Mouse (Mus musculus): Measurements from ENCODE around the gene Lsamp.

Lsamp gene

DNA sequence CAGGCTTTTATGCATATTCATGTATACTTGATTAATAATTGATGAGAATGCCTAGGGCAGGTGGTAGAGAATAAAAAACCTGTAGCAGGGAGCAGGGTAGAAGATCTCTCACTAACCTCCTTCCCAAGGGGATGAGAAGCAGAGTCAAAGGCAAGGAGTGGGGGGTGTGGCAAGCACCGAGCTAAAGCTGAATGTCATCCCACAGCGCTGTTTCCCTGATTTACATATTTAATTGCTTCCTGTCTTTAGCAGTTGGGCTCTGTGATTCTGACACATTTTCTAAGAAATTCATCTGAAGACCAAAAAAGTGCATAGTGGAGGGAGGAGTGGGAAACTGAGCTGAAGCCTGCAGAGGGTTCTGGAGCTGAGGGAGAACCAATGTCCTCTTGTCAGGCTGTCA is 708.1 kb downstream of the Lsamp start:
- CTCF ChIA-PET = no interaction called here

DNA sequence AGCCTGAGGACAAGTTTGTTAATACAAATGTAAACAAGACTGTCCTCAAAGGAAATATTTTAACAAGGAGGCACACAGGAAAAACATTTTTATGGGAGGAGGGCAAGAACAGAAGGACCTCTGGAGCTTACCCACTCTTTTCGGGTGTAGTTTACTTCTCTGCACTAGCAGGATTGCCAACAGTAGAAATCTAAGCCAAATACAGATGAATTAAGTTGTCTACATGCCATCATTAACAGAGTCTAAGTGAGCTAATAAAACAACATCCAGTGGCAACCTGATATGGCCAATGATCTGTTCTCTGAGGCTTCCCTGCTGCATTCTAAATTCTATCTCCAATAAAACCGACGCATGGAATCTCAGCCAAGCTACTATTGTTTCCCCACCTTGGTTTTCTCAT is 713.1 kb downstream of the Lsamp start:
- CTCF ChIA-PET = no interaction called here

DNA sequence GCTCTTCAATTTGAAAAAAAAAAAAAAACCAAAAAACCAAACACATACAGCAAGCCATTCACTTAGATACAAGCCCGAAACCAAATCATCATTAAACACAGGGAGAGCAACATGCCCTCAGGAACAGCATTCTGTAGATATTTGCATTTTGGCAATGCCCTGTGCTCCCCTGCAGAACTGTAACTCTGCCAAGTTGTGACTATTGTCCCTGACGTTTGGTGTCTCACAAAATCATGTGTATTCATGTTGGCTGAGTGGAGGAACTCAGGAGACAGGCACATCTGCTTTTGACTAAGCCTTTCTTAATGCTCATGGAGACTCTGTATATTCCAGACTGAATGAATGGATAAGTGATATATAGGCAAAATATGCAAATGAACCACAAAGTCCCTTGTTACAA is 724.4 kb downstream of the Lsamp start:
- CTCF ChIA-PET = interaction anchor here (0.6 kb wide), 1 partner anchor 538 kb away, joined by 3 read pairs; no protein-coding TSS in a partner anchor

DNA sequence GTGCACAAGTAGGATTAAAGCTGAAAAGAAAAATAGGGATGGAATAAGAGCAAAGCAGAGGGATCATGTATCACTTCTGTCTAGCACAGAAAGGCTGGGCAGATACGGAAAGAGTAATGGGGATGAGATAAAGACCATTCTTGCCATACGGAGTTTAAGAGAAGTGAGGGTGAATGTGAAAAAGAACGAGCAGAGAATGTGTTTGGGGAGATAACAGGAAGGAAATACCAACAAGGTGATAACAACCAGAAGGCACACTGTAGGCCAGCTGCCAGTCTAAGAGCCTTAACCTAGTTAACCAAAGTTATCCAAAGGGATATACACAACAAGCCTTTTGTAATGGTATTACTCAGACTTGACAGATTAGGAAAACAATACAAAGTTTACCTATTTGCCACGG is 725.4 kb downstream of the Lsamp start:
- CTCF ChIA-PET = no interaction called here

DNA sequence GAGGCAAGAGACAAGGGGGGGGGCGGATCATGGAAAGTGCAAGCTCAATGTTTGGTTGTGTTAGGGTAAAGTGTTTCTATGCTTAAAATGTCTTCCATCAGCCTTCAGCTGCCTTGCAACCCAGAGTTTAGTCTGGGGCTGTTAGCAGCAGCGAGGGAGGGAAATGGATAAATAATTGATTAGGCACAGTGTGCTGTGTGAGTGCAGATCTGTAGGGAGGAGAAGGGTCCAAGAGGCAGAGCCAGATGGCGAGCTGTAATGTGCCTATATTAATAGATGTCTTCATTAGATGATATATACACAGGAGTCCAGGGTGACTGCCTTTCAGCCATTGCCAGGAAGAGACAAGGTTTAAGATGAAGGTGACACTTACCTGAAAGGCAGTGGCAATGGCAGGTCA is 725.9 kb downstream of the Lsamp start:
- CTCF ChIA-PET = no interaction called here

DNA sequence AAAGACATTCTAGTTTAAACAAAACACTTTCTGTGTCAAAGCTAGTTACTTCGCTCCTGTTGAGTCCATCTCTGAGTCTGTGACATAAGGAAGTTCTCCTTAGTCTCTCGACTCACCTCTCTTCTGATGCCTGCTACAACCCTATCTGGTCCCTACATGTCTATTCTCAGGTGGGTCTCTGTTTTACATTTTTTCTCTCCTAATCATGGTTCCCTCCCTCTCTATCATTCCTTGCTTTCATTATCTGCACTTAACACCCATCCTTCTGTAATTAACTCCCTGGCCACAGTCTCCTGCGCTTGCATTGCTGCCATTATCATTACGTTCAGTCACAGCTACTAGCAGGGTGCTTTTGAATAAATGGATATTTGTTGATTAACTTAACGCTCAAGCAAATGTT is 726.3 kb downstream of the Lsamp start:
- CTCF ChIA-PET = no interaction called here

DNA sequence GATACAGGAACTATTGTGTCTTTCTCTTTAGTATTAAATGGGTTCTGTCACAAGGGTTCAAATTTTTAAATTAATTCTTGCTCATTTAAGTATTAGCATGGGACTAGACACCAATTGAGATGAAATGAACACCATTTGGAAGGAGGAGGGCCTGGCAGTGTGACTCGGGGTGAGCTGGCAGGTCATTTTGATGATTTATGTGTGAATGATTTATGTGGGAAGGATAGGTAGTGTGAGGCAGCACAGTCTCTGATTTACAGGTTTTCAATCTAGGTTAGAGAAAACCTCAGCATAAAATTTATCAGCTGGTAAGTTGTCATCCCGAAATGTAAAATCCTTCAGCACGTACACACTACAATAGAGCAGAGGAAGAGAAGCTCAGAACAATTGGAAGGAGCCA is 729.6 kb downstream of the Lsamp start:
- CTCF ChIA-PET = no interaction called here

DNA sequence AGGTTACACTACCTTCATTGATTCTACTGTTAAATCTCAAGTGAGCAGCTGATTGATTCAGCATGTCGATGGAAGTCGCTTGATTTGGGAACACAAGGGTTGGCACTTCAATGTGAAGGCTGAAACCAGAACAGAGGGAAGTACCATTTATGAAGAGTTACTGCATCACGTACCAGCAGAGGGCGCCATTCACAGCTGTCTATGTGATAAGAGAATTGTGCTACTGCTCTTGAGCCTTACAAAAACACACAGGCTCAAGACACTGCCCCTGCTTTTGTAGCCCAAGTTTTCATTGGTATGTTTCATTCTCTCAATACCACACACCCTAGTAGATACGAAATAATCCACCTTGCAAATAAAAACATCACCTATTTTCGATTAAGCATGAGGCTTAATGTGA is 754.9 kb downstream of the Lsamp start:
- CTCF ChIA-PET = no interaction called here

DNA sequence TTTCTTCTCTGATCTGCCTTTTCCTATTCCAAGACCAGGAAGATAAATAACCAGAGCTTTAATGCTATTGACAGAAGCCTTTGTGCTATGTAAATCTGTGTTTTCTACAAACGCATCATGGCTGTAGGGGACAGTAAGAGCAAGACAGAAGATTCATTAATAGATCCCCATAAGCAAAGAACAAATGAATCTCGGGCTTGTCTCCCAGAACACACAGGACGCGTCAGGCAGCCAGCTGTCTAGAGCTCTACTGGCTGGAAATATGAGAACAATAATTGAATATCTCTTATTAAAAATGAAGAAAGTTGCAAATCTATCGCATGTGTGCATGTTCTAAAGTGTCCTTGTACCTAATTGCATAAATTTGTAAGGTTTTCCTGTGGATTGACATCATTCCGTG is 755.6 kb downstream of the Lsamp start:
- CTCF ChIA-PET = no interaction called here

DNA sequence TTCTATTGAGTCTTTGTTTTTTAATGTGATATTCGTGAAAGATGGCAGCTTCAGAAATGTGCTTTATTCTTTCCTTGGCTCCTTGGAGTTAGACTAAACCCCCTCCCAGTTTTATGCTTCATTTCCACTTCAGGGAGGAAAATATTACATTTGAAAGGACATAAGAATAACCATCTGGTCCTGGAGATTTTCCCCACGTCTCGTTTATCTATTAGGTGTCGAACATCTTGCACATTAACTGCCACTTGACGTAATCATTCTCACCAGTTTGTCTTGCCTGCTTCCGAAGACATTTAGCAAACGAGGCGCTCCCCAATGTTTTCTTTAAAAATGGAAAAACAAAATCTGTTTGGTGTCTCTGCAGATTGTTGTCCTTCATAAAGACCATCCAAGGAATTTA is 756.1 kb downstream of the Lsamp start:
- CTCF ChIA-PET = no interaction called here

DNA sequence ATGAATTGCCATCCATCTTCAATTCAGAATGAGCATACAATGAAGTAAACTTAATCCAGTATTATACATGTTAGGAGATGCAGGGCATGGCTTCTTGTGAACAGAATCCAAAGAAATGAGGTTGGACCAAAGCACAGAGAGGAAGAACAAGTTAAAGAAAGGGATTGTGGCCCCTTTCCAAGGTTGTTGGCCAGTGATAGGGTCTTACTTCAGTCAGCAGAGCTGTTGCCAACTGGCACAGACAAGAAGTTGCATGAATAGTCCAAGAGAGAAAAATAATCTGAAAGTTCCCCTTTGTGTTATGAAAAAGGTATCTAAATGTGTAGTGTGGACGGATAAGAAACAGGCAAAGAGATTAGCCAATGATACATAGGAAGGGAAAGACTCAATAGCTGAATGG is 843.0 kb downstream of the Lsamp start:
- CTCF ChIA-PET = no interaction called here

DNA sequence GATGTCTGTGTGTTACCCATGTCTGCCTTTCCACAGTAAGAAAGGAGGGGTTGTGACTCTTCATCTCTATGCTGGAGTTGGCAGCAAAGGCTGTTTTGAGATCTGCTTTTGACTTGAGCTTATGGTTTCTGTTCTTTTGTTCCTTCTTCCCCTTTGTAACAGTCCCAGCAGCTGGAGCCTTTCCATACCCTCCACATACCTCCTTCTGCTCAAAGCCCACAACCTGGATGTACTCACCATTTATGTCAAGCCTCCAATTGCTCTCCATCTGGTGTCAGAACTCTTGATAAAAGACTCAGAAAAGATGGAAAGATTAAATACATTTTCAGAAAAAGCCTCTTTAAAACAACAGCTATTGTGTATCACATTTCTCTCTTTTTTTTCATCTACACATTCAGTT is 847.4 kb downstream of the Lsamp start:
- CTCF ChIA-PET = no interaction called here

DNA sequence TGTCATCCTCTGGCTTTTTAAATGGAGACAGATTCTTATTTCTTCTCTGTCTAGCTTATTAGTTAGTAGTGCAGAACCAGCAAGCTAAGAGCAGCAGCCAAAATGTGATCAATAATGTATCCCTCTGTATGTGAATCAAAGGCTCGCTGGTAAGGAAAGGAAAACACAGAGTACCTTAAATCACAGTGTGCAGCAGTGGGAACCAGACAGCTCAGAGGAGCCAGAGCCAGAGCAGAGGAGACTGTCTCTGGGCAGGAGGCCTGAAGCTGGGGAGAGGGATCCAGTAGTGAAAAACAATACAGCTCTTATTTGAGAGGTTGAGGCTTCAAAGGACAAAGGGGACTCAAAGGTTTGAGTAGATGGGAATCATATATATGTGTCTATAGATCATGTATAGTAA is 857.6 kb downstream of the Lsamp start:
- CTCF ChIA-PET = no interaction called here

DNA sequence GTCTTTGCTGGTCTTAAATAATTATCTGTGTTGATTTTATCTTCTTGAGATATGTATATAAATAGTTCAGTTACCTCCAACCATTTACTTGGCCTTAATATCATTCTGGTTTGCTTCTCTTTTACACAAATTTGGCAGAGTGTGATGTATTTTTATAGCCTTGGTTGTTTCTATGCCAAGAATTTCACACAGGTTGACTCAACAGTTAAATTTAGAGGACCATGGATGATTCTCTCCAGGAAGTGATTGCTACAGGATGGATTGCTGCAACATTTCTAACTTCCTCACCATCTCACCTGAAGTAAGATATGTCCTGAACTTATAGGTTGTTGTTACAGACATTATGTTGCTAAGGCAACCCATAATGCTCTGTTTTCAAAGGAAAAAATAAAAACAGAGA is 882.6 kb downstream of the Lsamp start:
- CTCF ChIA-PET = no interaction called here

DNA sequence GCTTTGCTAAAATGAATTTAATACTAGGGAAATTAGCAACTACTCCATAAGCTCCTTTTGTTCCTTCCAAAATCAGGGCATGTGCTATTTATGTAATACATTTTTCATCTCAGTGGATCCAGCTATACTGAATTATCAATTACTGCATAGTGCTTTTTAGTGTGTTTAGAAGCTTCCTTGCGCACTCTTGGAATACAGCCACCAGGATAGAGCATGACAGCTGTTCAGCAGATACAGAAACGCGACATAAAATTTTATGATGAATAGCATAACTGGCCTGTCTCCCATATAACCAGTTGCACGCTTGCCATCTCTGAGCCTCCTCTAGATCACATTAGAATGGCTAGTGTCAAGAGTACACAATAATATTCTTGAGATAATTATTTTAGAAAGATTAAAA is 894.1 kb downstream of the Lsamp start:
- CTCF ChIA-PET = no interaction called here

DNA sequence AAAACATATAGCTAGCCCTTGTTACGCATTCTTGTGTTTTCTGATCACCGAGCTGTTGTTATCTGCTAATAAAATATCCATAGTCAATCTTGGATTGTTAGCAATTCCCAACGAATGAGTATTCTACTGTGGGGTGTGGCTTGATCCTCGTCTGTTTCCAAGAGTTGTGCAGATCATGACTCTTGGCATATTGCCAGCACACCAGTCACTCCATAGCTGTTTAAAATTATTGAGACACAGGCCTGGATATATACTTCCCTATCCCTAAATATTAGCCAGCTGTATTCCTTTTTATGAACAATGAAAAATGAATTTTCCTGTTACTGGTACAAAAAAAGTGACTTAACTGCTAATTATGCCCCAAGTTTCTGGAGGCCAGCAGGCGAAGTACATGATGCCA is 897.8 kb downstream of the Lsamp start:
- CTCF ChIA-PET = no interaction called here

DNA sequence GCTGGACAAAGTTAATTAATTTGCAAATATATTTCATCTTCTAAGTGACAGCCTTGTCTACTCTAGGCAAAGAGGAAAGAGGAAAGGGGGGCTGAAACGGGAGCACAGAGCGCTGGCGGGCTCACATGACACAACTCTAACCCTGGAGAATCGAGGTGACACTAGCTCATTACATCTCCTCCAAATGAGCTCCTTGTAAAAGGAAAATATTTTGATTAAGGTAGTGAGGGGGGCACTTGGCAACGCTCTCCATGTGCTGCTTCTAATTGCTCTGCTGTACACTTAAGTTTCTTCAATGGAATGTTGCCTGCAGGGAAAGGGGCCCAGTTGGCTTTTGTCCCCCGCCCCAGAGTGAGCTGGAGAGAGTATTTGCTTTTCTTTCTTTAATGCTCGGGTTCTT is 907.2 kb downstream of the Lsamp start:
- CTCF ChIA-PET = no interaction called here

DNA sequence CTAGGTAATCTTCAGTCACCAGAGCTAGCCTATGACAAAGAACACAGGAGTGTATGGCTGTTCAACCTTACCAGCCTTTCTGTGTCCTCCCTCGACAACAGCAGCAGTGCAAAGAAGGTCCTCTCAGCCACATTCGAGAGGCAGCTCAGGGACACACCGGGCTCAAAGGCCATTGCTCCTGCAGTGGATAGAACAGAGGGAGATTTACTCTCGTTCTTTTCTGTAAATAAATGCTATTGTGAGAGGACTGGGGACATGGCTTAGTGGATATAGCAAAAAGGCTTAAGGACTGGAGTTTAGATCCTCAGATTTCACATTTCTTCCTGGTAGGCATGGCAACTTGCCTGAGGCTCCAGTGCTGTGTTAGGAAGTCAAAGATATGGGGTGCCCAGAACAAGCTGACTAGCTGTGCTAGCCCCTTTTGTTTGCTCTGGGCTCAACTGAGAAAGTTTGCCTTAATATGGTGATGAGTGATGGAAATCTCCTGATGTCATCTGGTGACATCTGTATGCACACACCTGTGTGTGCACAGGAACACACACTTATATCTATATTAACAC is 913.7 kb downstream of the Lsamp start:
- CTCF ChIA-PET = no interaction called here

DNA sequence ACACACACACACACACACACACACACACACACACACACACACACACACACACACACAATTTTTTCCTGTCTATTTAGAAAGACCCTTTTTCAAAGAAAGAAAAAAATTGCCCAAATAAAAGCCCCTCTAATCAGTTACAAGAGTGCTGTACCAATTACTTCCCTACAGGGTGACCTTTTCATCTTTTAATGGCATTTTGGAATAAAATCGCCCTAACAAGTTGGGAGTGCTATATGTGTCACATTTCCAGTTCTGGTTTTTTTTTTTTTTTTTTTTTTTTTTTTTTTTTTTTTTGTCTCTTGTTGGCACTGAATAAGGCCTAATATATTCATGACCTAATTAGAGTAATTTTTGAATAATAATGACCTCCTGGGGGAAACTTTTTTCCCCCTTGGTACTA is 923.7 kb downstream of the Lsamp start:
- CTCF ChIA-PET = no interaction called here

DNA sequence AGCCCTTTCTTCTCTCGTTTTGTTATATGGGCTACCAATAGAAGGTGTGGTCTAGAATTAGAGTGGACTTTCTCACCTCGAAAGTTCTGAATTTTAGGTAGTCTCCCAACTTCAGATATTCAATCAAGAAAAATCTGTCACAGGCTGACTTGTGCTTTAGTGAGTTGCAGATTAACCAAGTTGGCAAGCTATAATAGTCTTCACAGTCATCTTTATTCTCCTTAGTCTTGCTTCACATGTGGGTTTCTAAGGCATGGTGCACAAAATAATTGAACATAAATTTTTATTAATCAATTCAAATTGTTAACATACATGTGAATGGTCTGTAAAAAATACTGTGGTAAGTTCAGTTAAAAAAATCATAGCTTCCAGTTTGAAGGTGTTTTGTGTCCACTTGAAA is 930.0 kb downstream of the Lsamp start:
- CTCF ChIA-PET = no interaction called here

DNA sequence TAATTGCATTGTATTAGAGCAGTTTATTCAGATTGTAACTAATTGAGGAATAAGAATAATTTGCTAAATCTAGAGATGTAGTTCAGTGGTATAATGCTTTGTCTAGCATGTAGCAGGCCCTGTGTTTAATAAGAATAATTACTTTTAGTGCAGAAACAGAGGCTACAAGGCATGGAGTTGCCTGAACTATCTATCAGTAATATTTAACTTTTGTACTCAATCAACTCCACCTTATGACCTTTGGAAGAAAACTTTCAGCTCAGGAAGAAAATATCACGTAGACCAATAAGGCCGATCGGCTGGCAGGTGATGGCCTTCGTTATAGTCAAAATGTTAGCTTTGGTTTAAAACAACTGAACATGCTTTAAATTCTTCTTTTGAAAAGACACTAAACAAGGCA is 946.4 kb downstream of the Lsamp start:
- CTCF ChIA-PET = no interaction called here

DNA sequence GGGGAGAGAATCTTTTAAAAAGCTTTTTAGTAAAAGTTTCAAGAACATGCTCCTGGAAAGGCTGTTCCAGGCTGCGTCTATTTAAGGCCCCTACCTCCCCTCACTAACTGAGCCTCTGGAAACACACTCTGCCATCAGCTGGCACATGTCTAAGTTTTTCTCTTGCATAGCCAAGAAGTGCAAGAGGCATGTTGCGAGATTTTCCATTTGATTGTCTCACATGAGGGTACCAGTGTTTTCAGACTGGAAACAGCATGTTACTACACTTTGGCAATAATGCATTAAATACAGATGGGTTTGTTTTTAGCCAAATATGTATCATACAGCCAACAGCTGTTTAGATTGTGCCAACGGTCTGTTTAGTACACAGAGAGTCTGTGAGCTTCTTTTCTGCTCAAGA is 958.1 kb downstream of the Lsamp start:
- CTCF ChIA-PET = no interaction called here

DNA sequence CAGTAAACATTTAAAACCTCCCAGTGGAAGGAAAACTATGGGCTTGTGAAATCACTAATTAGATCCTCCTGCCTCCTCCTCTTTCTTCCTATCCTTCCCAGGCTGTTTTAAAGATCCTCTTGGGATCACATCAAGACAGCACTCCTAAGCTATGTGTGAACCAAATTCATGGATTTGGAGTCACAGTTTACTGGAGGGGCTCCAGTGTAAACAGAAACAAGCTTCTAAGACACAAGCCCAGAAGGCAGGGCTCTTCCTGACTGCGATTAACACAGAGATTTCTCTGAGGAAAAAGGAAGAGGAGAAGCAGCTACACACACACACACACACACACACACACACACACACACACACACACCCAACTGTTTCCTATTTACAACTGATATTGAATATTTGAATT is 961.7 kb downstream of the Lsamp start:
- CTCF ChIA-PET = interaction anchor here (0.7 kb wide), 1 partner anchor 35 kb away, joined by 8 read pairs; no protein-coding TSS in a partner anchor

DNA sequence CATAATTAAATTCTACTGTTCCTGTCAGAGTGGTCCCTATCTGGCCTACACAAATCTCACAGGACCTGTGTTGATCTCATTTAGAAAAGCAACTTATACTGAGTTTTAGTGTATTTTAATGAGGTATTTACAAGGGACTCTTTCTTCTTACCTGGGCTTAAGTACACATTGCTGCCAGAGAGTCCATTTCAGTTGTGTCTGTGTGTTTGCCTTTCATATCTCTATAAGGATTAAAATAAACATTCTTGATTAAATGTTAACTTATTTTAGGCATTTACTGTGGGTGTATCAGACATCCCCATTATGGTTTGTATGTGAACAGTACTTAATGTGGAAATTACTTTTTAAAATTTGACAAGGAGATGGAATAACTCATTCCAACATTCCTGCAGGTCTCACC is 963.9 kb downstream of the Lsamp start:
- CTCF ChIA-PET = no interaction called here

DNA sequence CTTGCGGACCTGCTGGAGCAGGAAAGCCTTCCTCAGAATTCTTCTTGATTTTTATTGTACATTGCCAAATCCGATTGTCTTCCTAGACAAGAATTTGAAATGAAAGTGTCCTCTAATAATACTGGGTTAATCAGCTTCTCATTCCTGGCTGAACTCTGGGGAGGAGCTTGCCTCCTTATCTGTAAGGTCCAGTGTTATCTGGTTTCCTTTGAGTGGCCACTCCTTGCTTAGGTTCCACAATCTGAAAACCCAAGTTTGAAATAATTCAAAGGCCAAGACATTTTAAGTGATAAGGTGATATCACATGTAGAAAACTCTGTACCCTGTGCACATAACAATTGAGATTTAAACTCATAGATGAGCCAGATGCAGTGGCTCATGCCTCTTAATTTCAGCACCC is 975.0 kb downstream of the Lsamp start:
- CTCF ChIA-PET = no interaction called here

Data from spleen, embryonic (tissue).